Mouse (Mus musculus): ENCODE data around the gene Trio. TPM values are rescaled to one million over a fixed set of nuclear protein-coding genes. Genes with fewer than 3 reads are reported as not detected.

Trio gene
- polyA plus RNA-seq, 1 experiment from 2014 or later = 32.9 TPM

DNA sequence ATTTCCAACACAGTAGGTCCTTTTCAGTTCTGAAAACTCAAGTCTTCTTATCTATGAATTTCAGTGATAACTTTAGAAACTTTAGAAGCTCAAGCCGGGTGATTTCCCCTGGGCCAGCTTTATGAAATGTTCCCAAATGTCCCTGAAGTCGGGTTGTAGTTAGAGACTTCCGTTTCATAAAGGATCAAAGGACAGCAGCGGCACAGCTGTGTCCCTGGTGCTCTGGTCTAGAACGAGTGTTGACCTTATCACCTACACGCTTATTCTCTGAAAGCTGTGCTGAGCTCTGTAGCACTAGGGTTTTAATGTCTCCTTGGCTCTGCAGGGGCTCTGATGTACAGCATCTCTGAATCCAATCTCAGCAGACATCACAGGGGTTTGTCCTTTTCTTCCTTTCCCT is 267.0 kb downstream of the Trio start:
- H3K27me3 ChIP-seq = no peaks in the 10 kb centered on the region
- no peak overlapping the region for H3K9ac ChIP-seq
- no peak overlapping the region for H3K27ac ChIP-seq (replicated peaks)
- H3K36me3 ChIP-seq = peaks cover 89% of the 10 kb centered on the region
- peaks cover 25% of the 10 kb centered on the region for H3K4me1 ChIP-seq (replicated peaks)
- H3K4me3 ChIP-seq = no peak overlapping the region
- no peak for ATAC-seq (ENCODE audit: low read depth)
- H3K4me2 ChIP-seq = no peak overlapping the region
- H3K9me3 ChIP-seq = no peaks in the 10 kb centered on the region
- WGBS = 71% methylated on average over 6 of the region's 6 CpGs

DNA sequence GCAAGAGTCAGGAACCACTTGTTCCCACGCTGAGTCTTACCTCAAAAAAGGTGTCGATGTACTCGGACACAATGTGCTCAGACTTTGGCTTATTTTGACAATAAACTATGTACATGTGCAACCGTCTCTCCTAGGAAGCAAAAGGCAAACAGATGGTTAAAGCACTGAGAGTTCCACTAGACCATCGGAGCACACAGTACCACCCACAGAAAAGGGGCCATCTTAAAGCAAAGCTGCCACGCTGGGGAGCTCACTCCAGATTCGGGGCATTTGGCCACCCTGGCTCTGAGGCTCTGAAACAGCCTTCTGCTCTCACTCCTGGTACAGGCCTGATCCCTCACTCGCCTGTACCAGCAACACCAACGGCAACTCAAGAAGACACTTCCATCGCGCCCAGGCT is 269.2 kb downstream of the Trio start:
- Histone ChIP-seq H3K27me3 (no peaks in the 10 kb centered on the region), H3K4me1 (replicated peaks) (peaks cover 29% of the 10 kb centered on the region), H3K27ac (replicated peaks) (no peak overlapping the region), H3K9ac (no peak overlapping the region), H3K9me3 (no peaks in the 10 kb centered on the region), H3K36me3 (peaks cover 92% of the 10 kb centered on the region), H3K4me2 (no peak overlapping the region), H3K4me3 (no peak overlapping the region)
- ATAC-seq (ENCODE audit: low read depth) = no peak
- 89% methylated on average over 11 of the region's 11 CpGs for WGBS

DNA sequence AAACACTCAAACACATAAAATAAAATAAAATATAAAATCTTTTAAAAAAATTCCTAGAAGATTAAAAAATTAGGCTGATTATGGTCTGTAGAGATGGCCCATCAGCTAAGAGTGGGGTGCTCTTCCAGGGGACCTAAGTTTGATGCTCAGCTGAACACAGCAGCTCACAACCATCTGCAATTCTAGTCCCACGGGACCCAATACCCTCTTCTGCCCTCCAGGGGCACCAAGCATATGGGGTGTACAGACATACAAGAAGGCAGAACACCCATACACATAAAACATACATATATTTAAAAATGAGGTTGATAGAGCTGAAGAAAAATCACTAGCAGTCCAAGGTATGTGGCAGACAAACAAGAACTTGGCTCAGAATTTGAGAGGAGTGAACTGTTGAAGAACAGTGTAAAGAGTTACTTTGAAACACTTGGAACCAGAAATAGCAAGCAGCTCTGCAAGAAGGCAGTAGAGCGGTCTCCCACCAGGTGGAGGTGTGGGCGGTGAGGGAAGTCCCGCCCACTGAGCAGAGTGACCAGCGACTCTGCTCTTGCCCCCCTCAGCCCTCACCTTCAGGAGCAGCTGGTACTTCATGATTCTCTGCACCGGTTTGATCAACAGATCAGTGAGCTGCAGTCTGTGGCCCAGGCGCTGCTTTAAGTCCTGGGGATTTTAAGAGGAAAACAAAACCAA is 270.9 kb downstream of the Trio start:
- peaks cover 95% of the 10 kb centered on the region for H3K36me3 ChIP-seq
- no peak overlapping the region for H3K4me3 ChIP-seq
- H3K9ac ChIP-seq = no peak overlapping the region
- H3K27me3 ChIP-seq = no peaks in the 10 kb centered on the region
- no peaks in the 10 kb centered on the region for H3K9me3 ChIP-seq
- no peak overlapping the region for H3K4me2 ChIP-seq
- ATAC-seq (ENCODE audit: low read depth) = no peak
- no peak overlapping the region for H3K27ac ChIP-seq (replicated peaks)
- 88% methylated on average over 7 of the region's 7 CpGs for WGBS
- H3K4me1 ChIP-seq (replicated peaks) = peaks cover 14% of the 10 kb centered on the region

DNA sequence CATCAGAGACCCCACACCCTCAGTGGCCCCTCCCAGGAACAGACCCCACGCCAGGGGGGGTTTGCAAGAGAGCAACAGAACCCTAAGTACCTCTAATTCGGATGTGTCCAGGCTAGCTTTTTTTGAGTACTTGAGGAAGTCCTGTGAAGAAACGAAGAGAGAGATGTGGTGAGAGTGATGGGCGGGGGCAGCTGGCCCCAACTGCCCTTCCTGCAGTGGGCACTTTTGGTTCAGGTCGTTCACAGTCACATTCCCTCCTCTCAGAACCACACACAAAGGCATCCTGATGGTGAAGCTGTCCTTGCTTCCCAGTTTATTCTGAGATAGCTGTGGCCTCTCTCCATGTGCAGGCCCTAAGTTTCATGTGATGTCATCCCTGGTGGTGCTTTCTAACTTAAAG is 271.7 kb downstream of the Trio start:
- Histone ChIP-seq H3K27me3 (no peaks in the 10 kb centered on the region), H3K9ac (peak overlapping the region; percentile 34; the same call in 1 of the 2 replicates), H3K4me1 (replicated peaks) (peaks cover 13% of the 10 kb centered on the region), H3K27ac (replicated peaks) (no peak overlapping the region), H3K4me2 (no peak overlapping the region), H3K4me3 (no peak overlapping the region), H3K36me3 (peaks cover 95% of the 10 kb centered on the region), H3K9me3 (no peaks in the 10 kb centered on the region)
- ATAC-seq (ENCODE audit: low read depth) = no peak
- WGBS = 80% methylated on average over 5 of the region's 5 CpGs

DNA sequence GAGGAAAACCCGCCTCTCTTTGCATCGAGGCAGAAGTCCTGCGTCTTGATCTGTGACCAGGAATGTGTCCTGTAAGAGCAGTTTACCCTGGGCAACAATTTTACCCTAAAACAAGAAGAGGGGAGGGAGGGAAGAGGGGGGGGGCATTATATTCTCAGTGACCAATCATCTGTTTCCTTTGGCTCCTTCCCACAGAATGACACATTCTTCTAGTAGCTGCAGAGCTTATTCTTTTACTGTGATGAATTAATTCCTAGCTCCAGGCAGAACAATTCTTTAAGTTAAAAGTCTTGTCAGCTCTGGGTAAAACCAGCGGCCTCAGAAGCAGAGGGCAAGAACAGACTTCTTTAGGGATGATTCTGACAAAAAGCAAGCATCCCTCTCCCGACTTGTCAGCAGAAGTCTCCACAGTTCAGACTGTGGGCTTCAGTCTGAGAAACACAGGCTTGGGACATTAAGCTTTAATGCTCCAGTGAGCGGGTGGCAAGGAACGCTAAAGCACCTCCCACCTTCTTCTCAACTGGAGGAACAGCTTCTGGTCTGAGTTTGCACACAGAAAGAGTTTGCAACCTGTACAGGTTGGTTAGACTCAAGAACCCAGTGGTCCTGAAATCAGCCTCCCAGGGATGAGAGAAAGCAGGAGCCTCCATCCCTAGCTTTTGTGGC is 272.8 kb downstream of the Trio start:
- no peaks in the 10 kb centered on the region for H3K27me3 ChIP-seq
- H3K4me1 ChIP-seq (replicated peaks) = peaks cover 13% of the 10 kb centered on the region
- H3K9ac ChIP-seq = no peak overlapping the region
- H3K4me3 ChIP-seq = no peak overlapping the region
- ATAC-seq (ENCODE audit: low read depth) = no peak
- WGBS = 72% methylated on average over 7 of the region's 7 CpGs
- H3K4me2 ChIP-seq = no peak overlapping the region
- no peaks in the 10 kb centered on the region for H3K9me3 ChIP-seq
- peaks cover 95% of the 10 kb centered on the region for H3K36me3 ChIP-seq
- H3K27ac ChIP-seq (replicated peaks) = peak overlapping the region; percentile 25

DNA sequence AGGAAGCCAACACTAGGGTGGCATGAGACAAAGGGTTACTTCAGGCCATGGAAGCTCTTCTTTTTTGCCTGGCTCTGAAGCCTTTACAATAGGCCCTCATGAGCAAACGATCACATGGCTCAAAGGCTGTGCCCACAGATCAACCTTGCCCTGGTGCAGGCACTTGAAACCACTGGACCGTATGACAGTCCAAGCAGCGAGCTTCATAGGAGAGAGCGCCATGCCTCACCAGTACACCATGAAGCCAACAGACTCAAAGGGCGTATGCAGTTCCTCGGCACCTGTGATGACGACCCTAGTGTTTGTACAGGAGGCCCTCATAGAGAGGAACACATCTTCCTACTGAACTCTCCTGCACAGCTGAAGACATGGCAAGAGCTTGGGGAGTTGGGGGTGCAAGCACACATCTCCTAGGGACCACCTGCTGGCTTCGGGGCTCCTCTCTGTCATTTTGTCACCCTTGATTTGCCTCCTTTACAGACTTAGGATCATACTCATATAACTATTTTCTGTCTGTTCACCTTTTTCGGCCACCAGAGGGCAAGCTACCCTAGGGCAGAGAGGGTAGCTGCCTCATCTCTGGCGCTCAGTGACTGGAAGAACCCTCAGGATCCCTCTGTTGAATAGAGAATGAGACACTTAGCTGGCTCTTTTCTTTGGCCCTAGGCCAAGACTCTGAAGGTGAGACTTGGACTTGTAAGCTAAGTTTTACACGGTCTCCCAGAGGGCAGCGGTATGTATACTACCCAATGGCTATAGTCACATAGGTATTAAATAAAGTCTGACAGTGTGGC is 273.8 kb downstream of the Trio start:
- Histone ChIP-seq H3K27ac (replicated peaks) (peak overlapping the region; percentile 25), H3K9ac (no peak overlapping the region), H3K4me3 (no peak overlapping the region), H3K4me1 (replicated peaks) (peaks cover 13% of the 10 kb centered on the region), H3K27me3 (no peaks in the 10 kb centered on the region), H3K9me3 (no peaks in the 10 kb centered on the region), H3K4me2 (no peak overlapping the region), H3K36me3 (peaks cover 95% of the 10 kb centered on the region)
- peak; percentile 42; the same call in 1 of the 2 replicates for ATAC-seq (ENCODE audit: low read depth)
- whole genome bisulfite sequencing = 83% methylated on average over 12 of the region's 12 CpGs

DNA sequence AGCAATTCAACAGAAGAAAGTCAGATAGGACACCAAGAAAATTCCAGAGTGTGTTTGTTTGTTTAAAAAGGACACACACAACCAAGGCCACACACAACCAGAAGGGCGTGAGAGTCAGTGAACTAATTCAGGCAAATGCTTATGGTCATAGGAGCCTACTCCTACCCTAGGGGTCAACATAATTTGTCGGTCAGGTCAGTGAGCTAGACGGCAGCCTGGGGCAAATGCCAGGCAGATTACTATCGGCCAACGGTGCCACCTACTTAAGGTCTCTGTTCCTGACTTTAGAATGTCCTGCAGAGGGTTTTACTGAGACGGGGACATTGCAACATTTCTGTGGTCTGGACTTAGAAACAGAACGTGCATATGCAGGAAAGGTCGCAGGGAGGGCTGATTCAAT is 276.9 kb downstream of the Trio start:
- 90% methylated on average over 8 of the region's 8 CpGs for whole genome bisulfite sequencing
- H3K4me1 ChIP-seq (replicated peaks) = peaks cover 8% of the 10 kb centered on the region
- ATAC-seq (ENCODE audit: low read depth) = no peak
- H3K9ac ChIP-seq = no peak overlapping the region
- H3K27ac ChIP-seq (replicated peaks) = no peak overlapping the region
- no peaks in the 10 kb centered on the region for H3K27me3 ChIP-seq
- no peak overlapping the region for H3K4me3 ChIP-seq
- no peak overlapping the region for H3K4me2 ChIP-seq
- no peaks in the 10 kb centered on the region for H3K9me3 ChIP-seq
- H3K36me3 ChIP-seq = peaks cover 94% of the 10 kb centered on the region

DNA sequence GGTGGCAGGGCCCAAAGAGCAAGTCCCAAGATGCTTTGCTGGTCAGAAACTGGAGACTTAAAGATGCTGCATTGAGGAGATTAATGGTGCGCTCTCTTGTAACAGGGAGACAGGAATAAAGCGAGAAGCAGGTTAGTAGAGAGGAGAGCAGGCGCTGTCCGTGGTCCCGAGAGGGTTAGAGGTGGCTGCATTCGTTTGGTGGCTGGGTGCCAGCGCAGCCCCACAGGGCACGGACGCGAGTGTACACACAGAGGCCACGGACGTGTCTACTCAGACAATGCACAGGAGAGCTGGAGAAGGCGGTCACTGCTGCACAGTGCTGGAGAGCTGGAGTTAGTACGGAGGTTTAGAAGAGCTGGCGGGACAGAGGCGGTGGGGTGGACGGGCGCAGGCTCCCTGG is 278.1 kb downstream of the Trio start:
- Histone ChIP-seq H3K4me2 (no peak overlapping the region), H3K4me3 (no peak overlapping the region), H3K27me3 (no peaks in the 10 kb centered on the region), H3K9me3 (no peaks in the 10 kb centered on the region), H3K36me3 (peaks cover 97% of the 10 kb centered on the region), H3K9ac (no peak overlapping the region), H3K27ac (replicated peaks) (no peak overlapping the region), H3K4me1 (replicated peaks) (no peaks in the 10 kb centered on the region)
- 88% methylated on average over 18 of the region's 18 CpGs for WGBS
- ATAC-seq (ENCODE audit: low read depth) = no peak

DNA sequence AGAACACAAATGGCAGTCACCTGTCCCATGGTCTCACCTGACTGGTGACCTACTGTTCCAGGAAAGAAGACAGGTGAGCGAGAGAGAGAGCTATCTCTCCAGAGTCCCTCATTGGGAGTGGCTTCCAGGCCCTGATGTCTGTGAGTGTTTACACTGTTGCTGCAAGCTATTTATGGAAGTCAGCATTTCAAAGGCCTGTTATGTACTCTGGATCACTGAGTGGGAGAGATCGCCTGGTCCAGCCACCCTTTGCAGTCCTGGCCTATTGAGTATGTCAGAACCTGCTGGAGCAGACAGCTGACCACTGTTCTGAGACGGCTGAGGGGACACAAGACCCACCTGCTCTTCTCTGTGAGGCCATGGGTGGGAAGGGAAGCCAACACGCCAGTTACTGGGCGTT is 280.7 kb downstream of the Trio start:
- WGBS = 94% methylated on average over 5 of the region's 5 CpGs

DNA sequence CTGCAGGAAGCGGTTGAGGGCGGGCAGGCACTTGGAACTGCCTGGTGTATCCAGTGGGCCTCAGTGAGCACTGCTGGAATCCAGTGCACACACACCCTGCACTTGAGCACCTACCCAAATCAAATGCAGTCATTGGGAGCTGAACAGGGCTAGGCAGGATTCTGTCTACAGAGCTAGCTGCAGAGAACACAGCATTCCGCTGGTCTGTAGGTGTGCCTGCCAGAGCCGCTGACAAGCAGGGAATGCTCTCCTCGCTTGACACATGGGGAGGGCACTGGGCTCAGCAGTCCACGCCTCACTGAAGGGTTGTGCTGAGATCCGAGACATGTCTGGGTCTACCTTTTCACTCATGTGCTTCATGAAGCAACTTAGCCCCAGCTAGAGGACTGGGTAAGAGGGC is 285.6 kb downstream of the Trio start:
- no peak for ATAC-seq (ENCODE audit: low read depth)
- no peak overlapping the region for H3K4me2 ChIP-seq
- WGBS = 95% methylated on average over 7 of the region's 7 CpGs
- no peak overlapping the region for H3K27ac ChIP-seq (replicated peaks)
- H3K9me3 ChIP-seq = no peaks in the 10 kb centered on the region
- H3K4me1 ChIP-seq (replicated peaks) = no peaks in the 10 kb centered on the region
- no peak overlapping the region for H3K9ac ChIP-seq
- H3K36me3 ChIP-seq = peaks cover 82% of the 10 kb centered on the region
- no peaks in the 10 kb centered on the region for H3K27me3 ChIP-seq
- H3K4me3 ChIP-seq = no peak overlapping the region

More for the DNA sequence above, 280.7 kb downstream of the Trio start:
- Histone ChIP-seq H3K4me3 (no peak overlapping the region), H3K9me3 (no peaks in the 10 kb centered on the region), H3K4me1 (replicated peaks) (no peaks in the 10 kb centered on the region), H3K27ac (replicated peaks) (no peak overlapping the region), H3K36me3 (peaks cover 93% of the 10 kb centered on the region), H3K27me3 (no peaks in the 10 kb centered on the region), H3K4me2 (no peak overlapping the region), H3K9ac (no peak overlapping the region)
- no peak for ATAC-seq (ENCODE audit: low read depth)

DNA sequence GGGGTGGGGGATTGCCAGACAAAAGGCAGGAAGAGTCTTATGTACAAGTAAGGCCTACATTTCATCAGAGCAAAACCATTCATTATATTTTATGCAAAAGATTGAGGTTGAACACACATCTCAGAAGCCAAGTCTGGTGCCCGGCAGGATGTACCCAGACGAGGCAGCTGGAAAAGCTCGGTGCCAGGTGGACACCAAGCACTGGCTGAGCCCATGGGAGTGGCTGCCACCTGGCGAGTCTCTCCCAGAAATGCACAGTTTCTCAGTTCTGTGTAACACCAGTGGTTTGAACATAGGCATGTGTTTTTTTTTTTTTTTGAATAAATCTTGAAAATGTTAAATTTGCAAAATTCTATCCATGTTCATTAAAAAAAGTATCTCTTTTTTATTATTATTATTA is 293.8 kb downstream of the Trio start:
- Histone ChIP-seq H3K4me2 (no peak overlapping the region), H3K27ac (replicated peaks) (no peak overlapping the region), H3K4me1 (replicated peaks) (no peaks in the 10 kb centered on the region), H3K9me3 (no peaks in the 10 kb centered on the region), H3K36me3 (peaks cover 68% of the 10 kb centered on the region), H3K9ac (no peak overlapping the region), H3K4me3 (no peak overlapping the region), H3K27me3 (no peaks in the 10 kb centered on the region)
- WGBS = 91% methylated on average over 4 of the region's 4 CpGs
- no peak for ATAC-seq (ENCODE audit: low read depth)

DNA sequence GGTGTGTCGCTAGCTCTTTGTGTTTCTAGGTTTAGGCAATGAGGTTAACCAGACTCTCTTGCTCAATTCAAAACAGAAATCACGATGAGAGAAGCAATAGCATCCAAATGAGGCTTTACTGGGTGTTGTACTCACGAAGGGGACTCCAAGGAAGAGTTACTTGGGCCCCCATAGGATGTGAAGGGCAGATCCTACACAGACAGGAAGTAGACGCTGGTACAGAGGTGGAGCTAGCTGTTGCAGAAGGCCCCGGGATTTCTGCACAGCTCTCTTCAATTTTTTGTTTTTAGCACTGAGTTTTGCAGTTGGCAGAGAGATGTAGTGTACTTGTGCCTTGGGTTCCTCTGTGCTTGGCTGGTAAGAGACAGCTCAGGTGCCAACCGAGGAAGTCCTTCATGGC is 299.4 kb downstream of the Trio start:
- ATAC-seq (ENCODE audit: low read depth) = no peak

More for the DNA sequence above, 299.4 kb downstream of the Trio start:
- H3K4me3 ChIP-seq = no peak overlapping the region
- no peak overlapping the region for H3K9ac ChIP-seq
- peaks cover 17% of the 10 kb centered on the region; the same call in 1 of the 2 replicates for H3K36me3 ChIP-seq
- WGBS = 80% methylated on average over 6 of the region's 6 CpGs
- no peaks in the 10 kb centered on the region for H3K4me1 ChIP-seq (replicated peaks)
- H3K9me3 ChIP-seq = no peaks in the 10 kb centered on the region
- no peaks in the 10 kb centered on the region for H3K27me3 ChIP-seq
- H3K4me2 ChIP-seq = no peak overlapping the region
- no peak overlapping the region for H3K27ac ChIP-seq (replicated peaks)
